Mouse (Mus musculus): Measurements from ENCODE around the gene Hist1h2ae. TPM values are rescaled to one million over a fixed set of nuclear protein-coding genes. Genes with fewer than 3 reads are reported as not detected.
"Not testable (repeated sequence)": the region's sequence is repeated elsewhere in the genome, so short reads cannot be mapped to it uniquely, and the experiment has no call there.

The Hist1h2ae gene
- polyA plus RNA-seq, 1 experiment = 18.0 TPM

DNA sequence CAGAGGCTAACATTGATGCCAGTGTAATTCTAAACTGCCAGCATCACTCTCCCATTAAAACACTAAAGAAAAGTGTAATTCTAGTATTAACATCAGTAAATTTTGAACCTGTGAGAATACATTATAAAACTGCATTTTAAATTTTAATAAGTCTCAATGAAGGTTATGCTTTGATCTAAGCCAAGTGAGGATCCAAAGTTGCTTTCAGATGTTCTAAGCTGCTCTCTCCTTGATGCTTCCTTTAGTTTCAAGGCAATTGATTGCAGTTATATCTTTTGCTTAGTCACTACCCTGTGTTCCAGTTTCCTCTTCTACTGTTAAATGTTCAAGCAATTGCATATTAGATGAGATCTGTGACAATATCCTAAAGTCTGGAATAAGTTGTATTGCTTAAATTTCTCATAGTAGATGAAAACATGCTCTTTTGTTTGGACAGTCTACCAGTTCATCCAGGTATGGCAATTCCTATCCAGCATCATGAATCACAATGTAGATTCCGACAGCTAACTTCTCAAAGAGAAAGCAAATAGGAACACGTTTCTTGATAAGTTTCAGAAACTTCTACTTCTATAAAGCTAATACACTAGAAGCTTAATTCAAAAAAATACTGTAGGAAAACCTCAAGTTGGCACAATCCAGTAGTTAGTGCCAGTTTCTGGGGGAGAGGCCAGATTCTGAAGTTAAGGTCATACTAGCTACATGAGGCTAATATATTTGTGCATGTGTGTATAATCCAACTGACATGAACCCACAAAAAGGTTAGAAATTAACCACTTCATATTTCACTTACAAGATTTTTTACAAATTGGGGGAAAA lies 1.4 kb upstream of the Hist1h2ae start:
- TF ChIP-seq POLR2A (IDR thresholded peaks at IDR 0.05; ENCODE audit: borderline replicate concordance, extremely low read depth, insufficient read depth, insufficient read length, poor library complexity, severe bottlenecking) (no peak), CTCF (IDR thresholded peaks at IDR 0.05; ENCODE audit: borderline replicate concordance, extremely low read depth, insufficient read depth, insufficient read length) (no peak)
- DNase-seq (ENCODE audit: low read depth) = peak; percentile 25

DNA sequence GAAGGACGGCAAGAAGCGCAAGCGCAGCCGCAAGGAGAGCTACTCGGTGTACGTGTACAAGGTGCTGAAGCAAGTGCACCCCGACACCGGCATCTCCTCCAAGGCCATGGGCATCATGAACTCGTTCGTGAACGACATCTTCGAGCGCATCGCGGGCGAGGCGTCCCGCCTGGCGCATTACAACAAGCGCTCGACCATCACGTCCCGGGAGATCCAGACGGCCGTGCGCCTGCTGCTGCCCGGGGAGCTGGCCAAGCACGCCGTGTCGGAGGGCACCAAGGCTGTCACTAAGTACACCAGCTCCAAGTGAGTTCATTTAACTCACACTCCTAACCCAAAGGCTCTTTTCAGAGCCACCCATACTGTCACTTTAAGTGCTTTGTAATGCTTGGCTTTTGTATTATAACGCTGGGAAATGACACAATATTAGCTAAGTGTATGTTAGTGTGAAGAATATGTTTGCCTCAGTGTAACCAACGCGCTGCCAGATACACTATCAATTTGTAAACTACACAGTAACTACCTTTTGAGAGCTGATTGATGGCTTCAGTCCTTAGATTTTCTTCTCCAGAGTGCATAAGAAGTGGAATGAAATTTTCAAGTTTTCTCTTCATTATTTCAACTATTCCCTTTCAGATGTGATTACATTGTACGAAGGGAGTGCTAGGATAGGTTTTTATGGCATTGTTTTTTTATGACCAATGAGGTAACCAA lies 641 bp upstream of the Hist1h2ae start:
- DNase-seq (ENCODE audit: low read depth) = peak; percentile 53

DNA sequence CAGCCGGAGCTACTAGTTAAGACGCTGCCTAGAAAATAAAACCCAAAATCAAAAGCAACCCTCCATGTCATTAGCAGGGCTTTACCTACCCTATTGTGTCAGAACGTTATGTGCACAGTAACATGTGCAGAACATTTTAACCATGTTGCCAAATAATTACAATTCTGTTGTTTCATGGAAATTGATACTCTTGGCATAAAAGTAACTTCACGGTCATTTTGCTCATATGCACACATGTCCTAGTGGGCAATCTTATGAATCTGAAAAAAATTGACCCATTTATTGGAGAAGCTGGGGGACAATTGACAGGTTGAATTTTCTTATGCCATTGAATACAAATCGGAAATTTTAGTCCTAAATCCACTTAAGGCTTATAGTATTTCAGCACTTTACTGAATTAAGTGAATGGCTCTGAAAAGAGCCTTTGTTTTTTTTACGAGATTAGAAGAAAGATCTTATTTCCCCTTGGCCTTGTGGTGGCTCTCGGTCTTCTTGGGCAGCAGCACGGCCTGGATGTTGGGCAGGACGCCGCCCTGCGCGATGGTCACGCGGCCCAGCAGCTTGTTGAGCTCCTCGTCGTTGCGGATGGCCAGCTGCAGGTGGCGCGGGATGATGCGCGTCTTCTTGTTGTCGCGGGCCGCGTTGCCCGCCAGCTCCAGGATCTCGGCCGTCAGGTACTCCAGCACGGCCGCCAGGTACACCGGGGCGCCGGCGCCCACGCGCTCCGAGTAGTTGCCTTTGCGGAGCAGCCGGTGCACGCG lies 579 bp downstream of the Hist1h2ae start:
- DNase-seq (ENCODE audit: low read depth) = peak; percentile 51

DNA sequence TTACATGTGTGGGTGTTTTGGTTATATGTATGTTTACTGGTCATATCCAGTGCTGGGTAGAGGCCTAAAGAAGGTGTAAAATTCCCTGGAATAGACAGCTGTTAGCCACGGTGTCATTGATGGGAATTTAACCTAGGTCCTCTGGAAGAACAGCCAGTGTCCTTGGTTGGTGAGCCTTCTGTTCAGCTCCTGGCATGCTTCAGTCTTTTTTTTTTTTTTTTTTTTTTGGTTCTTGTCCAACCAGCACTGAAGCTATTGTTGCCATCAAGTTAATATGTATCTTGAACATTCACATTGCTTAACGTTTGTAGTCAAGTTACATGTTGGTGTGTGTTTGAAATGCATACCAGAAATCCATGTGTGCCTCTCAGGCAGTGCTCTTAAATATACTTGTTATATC lies 6.5 kb downstream of the Hist1h2ae start:
- TF ChIP-seq POLR2A (IDR thresholded peaks at IDR 0.05; ENCODE audit: borderline replicate concordance, extremely low read depth, insufficient read depth, insufficient read length, poor library complexity, severe bottlenecking) (no peak), CTCF (IDR thresholded peaks at IDR 0.05; ENCODE audit: borderline replicate concordance, extremely low read depth, insufficient read depth, insufficient read length) (no peak)
- DNase-seq (ENCODE audit: low read depth) = no peak

DNA sequence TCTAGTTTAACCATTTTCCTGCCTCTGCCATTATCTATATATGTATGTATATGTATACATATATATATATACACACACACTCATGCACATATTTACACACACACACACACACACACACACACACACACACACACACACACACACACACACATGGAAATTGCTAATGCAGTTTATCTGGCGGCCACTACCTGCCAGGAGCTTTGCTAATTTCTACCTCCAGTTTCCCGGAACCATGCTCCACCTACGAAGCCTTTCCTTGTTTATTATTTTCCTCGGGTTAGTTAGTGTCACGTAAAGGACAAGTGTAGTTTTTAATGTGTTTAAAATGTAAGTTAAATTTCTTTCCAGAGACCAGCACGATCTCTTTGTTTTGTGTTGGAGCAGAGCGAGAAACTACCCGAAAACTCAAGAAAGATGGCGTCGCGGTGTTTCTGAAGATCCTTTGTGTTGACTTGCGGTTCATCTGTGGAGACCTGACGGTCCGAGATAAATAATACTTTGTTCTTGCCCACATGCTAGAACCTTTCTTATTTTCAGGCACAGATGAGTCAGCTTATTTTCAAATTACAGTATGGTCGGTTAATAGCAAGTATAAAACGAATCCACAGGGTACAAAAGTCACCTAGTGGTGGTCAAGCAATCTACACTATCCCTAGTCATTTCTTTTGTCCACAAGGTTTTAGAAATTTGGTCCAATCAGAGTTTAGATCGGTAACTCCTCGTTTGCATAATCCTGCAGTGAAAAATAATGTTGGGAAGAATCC lies 8.1 kb downstream of the Hist1h2ae start:
- no peak for TF ChIP-seq POLR2A (IDR thresholded peaks at IDR 0.05; ENCODE audit: borderline replicate concordance, extremely low read depth, insufficient read depth, insufficient read length, poor library complexity, severe bottlenecking)
- no peak for TF ChIP-seq CTCF (IDR thresholded peaks at IDR 0.05; ENCODE audit: borderline replicate concordance, extremely low read depth, insufficient read depth, insufficient read length)
- peak; percentile 93 for DNase-seq (ENCODE audit: low read depth)

DNA sequence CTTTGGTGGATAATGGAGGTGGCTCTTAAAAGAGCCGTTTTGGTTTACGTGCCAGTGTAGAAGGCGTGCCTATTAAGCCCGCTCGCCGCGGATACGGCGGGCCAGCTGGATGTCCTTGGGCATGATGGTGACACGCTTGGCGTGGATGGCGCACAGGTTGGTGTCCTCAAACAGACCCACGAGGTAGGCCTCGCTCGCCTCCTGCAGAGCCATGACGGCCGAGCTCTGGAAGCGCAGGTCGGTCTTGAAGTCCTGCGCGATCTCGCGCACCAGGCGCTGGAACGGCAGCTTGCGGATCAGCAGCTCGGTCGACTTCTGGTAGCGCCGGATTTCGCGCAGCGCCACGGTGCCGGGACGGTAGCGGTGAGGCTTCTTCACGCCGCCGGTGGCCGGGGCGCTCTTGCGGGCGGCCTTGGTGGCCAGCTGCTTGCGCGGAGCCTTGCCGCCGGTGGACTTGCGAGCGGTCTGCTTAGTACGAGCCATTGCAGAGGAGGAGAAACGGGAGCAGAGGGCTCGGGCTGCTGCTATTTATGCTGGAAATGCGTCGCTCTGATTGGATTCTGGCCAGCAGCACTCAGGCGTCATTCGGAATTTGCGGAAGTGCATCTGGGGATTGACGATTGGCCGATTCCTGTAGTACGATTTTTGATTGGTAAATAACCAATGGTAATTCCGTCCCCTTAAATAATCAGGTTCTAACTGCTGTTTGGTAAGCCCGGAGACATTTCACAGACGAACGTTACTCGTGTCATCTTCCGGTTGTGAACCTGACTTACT lies 8.9 kb downstream of the Hist1h2ae start, which contains the start of gene Hist1h3e:
TSS of gene Hist1h3e (minus strand) at position 487 of the 777 bp plus-strand sequence.
- TF ChIP-seq POLR2A (IDR thresholded peaks at IDR 0.05; ENCODE audit: borderline replicate concordance, extremely low read depth, insufficient read depth, insufficient read length, poor library complexity, severe bottlenecking) = peak; percentile 75
- DNase-seq (ENCODE audit: low read depth) = peak; percentile 99

DNA sequence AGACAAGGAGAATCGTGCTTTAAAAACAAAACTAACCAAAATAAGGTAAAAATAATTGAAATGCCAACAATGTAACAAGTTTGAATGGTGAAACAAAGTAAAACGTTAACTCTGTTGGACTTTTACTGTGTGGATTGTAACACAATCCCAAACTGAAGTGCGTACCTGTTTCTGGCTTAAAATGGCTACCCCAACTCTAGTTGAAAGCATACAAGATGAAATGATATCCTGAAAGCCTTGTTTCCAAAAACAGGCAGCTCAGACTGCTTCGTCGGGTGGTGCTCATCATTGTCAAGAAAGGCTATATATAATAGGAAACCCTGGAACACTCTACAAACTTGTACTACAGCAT lies 9.5 kb downstream of the Hist1h2ae start:
- not testable (repeated sequence) for DNase-seq (ENCODE audit: low read depth)

DNA sequence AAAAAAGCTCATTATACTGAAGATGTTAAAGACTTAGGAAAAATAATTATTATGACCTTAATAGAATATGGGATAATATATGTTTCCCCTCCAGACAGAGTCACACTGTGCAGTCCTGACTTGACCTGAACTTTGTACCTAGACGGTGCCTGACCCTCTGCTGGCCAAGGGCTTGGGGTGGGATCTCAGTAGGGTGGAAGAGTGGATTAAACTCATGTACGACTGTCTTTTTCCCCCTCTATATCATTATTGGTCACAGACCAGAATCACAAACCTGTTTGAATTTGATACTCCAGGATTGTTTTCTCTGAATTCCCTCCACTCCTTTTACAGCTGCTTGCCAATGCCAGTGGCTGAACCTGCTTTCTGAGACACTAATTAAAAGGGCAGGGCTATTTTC lies 10.3 kb downstream of the Hist1h2ae start:
- DNase-seq (ENCODE audit: low read depth) = not testable (repeated sequence)

DNA sequence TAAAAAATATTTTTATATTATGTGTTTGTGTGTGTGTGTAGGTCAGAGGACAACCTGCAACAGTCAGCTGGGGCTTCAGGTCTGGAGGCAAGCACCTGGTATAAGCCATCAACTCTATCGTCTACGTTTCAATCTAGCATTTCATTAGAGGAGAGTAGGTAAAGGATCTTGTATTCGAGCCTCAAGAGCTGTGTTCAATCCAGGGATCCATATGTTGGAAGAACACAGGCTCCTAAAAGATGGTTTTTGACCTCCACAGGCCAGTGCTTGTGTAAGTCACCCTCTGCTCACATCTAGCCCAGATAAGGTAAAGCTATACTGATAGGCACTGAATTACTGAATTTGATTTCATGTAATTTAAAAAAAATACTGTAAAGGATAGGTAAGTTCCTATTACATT lies 14.1 kb downstream of the Hist1h2ae start:
- TF ChIP-seq POLR2A (IDR thresholded peaks at IDR 0.05; ENCODE audit: borderline replicate concordance, extremely low read depth, insufficient read depth, insufficient read length, poor library complexity, severe bottlenecking) (no peak), CTCF (IDR thresholded peaks at IDR 0.05; ENCODE audit: borderline replicate concordance, extremely low read depth, insufficient read depth, insufficient read length) (no peak)
- no peak for DNase-seq (ENCODE audit: low read depth)

DNA sequence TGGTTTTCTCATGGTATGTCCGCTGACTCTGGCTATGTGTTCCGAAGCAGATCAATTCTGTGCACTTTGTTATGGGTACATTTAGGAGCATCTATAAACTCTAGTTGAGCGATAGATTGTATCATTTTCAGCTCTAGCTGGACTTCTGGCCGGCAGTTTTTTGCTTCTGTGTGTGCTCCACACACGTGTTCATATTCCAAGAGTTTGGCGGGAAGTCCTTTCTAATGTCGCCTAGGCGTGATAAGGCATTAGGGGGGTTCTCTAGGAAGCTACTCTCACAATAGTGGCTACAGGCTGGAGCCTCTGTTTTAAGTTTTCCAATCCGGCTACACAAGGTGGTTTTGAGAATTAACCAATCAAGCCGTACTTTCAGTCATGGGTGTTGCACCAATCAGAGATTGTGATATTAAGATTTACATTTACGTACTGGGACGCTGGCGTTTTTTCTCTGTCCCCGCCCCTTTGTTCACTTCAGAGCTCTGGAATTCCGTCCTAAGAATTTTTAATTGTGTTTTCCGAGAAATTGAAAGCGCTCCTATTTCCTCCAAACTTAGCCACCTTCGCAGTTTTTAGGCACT lies 15.1 kb downstream of the Hist1h2ae start:
- DNase-seq (ENCODE audit: low read depth) = peak; percentile 98
- TF ChIP-seq CTCF (IDR thresholded peaks at IDR 0.05; ENCODE audit: borderline replicate concordance, extremely low read depth, insufficient read depth, insufficient read length) (no peak), POLR2A (IDR thresholded peaks at IDR 0.05; ENCODE audit: borderline replicate concordance, extremely low read depth, insufficient read depth, insufficient read length, poor library complexity, severe bottlenecking) (peak; percentile 7; the same call in 1 of the 2 replicates)
